Mouse (Mus musculus) c-Kit-positive CD71-positive TER-119-positive erythroid progenitor cells, embryonic 14.5 days (primary cell): Measurements from ENCODE around the gene Larp4.

Source experiments
- DNase-seq: peaks from one replicate; pipeline ENCODE4 v3.0.0-alpha.2; 2013; ENCODE audit warnings: low spot score

Gene Larp4

DNA sequence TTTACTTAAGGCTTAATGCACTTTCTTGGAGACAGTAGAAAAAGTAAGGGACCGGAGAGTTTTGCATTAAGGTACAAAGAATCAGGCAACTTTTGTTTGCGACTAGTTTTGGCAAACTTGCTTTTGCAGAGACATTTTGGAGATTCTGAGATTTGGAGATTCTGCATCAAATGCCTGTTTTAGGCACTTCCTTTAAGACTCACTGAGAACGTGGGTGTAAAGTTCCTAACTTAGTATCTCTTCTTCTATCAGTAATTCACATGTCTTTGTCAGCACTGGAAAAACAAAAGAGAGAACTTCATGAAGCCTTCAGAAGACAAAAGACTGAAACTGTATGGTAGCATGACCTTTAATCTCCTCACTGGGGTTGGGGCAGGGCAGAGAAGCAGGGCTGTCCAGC lies 87.8 kb downstream of the Larp4 start:
- DNase-seq, result no peak

GRCm38 (mm10) chr15:100058143-100058542 lies 88.3 kb downstream of the Larp4 start:
- peak; percentile 40 for DNase-seq

DNA sequence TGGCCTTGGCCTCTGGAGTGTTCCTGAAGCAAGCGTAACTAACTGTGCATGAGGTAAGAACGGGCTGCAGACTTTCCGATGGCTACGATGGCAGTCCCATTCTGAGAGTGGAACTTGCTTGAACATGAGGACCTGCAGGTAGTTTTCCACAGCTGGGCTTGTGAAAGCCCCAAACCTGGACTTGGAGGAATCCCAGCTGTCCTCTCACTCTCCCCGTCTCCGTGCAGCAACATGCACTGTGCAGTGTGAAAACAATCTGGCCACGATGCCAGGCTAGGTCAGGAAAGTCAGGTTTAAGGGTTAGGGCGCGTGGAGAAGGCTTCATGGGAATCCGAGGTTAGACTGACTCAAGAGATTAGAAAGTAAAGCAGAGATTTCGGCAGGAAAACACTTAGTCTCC lies 89.0 kb downstream of the Larp4 start:
- no peak for DNase-seq

- DNase-seq, result no peak
Measured at GRCm38 (mm10) chr15:100059626-100060311, 89.9 kb downstream of the Larp4 start.

- no peak for DNase-seq
Measured at GRCm38 (mm10) chr15:100060513-100061140, 90.8 kb downstream of the Larp4 start.

- DNase-seq, result no peak
Measured at GRCm38 (mm10) chr15:100061377-100061776, 91.5 kb downstream of the Larp4 start.

DNA sequence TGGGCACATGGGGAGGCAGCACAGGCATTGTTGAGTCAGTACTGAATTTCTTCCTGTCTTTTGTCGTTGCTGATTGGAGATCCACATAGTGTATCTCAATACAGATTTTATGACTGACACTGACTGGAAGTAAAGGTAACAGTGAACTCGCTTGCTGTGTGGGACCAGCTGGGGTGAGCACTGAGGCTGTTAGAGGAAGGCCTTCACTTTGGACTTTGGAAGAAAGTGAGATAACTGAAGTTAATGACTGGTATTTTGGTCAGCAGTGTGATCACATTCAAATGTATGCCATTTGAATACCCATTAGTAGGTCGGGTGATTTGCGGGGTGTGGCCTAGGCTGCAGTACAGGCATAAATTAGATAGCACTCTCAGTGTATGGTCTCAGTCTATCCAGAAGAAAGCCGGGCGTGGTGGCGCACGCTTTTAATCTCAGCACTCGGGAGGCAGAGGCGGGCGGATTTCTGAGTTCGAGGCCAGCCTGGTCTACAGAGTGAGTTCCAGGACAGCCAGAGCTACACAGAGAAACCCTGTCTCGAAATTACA lies 93.4 kb downstream of the Larp4 start:
- no peak for DNase-seq
